Mouse (Mus musculus): Measurements from ENCODE around the gene Nomo1. TPM values are rescaled to one million over a fixed set of nuclear protein-coding genes. Genes with fewer than 3 reads are reported as not detected.

Nomo1 gene
- polyA plus RNA-seq, 1 experiment = 34.0 TPM

DNA sequence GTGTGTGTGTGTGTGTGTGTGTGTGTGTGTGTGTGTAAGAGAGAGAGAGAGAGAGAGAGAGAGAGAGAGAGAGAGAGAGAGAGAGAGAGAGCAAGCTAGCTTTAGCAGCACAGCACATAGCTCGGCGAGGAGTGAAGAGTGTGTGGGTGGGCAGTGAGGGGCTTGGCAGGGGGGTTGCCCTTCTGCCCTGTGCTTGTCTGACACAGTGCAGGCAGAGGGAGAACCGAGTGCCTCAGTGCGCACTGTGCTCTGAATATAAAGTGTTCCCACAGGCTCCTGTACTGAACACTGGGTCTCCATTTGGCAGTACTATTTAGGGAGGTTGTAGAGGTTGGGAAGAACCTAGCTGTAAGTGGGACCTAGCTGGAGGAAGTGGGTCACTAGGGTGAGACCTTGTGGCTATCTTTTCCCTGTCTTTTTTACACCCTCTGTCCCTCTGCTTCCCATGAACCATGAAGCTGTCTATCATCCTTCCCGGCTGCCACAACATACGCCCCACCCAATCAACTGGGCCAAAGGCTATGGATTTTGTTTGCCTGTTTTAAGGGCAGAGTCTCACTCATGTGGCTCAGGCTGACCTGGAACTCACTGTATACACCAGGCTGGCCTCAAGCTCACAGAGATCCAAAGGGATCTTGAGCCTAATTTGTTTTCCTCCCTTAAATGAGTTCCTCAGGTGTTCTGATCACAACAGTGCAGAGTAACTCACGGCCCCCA is 96.1 kb downstream of the Nomo1 start:
- no peak for DNase-seq
- Histone ChIP-seq H3K4me1 (ENCODE audit: control insufficient read depth, insufficient read depth, low read length) (no peaks in the 10 kb centered on the region), H3K4me3 (replicated peaks; ENCODE audit: extremely low read depth, low read depth, low read length) (no peak overlapping the region)
- WGBS = 53% methylated on average over 7 of the region's 7 CpGs
- TF ChIP-seq CTCF (IDR thresholded peaks at IDR 0.05; ENCODE audit: insufficient read depth, low read length) = no peak
- no peak for TF ChIP-seq POLR2A (IDR thresholded peaks at IDR 0.05; ENCODE audit: borderline replicate concordance, extremely low read depth, low read depth, low read length)

DNA sequence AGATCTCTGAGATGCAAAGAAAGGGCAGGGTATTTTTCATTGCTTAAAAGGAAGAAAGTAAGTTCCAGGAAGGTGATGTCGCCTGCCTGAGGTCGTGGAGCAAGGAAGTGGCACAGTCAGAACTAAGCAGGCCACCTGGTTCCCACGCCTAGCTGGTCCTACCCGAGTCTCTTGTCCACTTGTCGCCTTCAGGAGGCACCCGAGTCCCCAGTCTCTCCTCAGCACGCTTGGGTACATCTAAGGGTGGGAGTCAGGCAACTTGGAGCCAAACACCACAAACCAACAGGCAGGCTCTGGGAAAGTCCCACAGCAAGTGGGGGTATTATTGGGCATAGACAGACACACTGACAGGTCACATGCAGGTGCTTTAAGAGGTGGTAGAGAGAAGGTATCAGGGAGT is 97.2 kb downstream of the Nomo1 start:
- DNase-seq = no peak
- whole genome bisulfite sequencing = 32% methylated on average over 7 of the region's 7 CpGs
- Histone ChIP-seq H3K4me1 (ENCODE audit: control insufficient read depth, insufficient read depth, low read length) (no peaks in the 10 kb centered on the region), H3K4me3 (replicated peaks; ENCODE audit: extremely low read depth, low read depth, low read length) (no peak overlapping the region)
- TF ChIP-seq CTCF (IDR thresholded peaks at IDR 0.05; ENCODE audit: insufficient read depth, low read length) (no peak), POLR2A (IDR thresholded peaks at IDR 0.05; ENCODE audit: borderline replicate concordance, extremely low read depth, low read depth, low read length) (no peak)

DNA sequence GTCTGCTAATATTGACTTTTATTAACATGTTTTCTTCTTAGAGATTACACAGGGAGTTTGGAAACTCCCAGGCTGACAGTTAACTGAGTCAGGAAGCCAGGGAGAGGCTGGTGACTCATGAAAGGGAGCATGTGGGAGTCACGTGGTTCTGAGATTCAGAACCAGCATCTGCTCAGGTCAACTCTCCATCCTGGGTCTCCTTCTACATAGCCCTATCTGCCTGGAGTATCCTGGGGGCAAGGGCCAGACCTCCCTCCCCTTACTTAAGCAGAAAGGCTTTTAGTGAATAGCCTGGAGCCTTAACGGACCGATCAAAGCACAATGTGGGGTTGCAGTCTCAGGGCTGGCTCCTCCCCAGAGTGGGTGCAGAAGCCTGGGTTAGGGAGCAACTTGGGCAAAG is 97.8 kb downstream of the Nomo1 start:
- 36% methylated on average over 3 of the region's 3 CpGs for WGBS
- no peak overlapping the region for H3K4me3 ChIP-seq (replicated peaks; ENCODE audit: extremely low read depth, low read depth, low read length)
- TF ChIP-seq CTCF (IDR thresholded peaks at IDR 0.05; ENCODE audit: insufficient read depth, low read length) (no peak), POLR2A (IDR thresholded peaks at IDR 0.05; ENCODE audit: borderline replicate concordance, extremely low read depth, low read depth, low read length) (no peak)
- no peak for DNase-seq
- no peaks in the 10 kb centered on the region for H3K4me1 ChIP-seq (ENCODE audit: control insufficient read depth, insufficient read depth, low read length)

DNA sequence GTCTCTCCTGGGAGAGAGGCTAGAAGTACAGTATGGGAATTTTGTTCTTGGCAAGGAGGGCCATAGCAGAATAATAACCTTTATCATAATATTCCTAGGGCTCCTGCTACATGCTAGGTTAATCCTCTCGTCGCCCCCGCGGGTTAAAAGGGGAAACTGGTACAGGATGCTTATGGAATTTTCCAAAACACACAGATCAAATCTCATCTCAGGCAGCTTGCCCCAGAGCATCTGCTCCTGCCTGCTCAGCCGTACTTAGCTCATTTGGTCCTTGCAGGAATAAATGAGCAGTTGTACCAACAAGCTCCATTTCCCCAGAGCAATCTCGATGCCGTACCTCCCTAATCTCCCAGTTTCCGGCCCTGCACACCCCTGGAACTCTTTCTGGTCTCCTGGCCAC is 98.3 kb downstream of the Nomo1 start:
- 65% methylated on average over 8 of the region's 8 CpGs for WGBS
- Histone ChIP-seq H3K4me3 (replicated peaks; ENCODE audit: extremely low read depth, low read depth, low read length) (no peak overlapping the region), H3K4me1 (ENCODE audit: control insufficient read depth, insufficient read depth, low read length) (no peaks in the 10 kb centered on the region)
- TF ChIP-seq CTCF (IDR thresholded peaks at IDR 0.05; ENCODE audit: insufficient read depth, low read length) (no peak), POLR2A (IDR thresholded peaks at IDR 0.05; ENCODE audit: borderline replicate concordance, extremely low read depth, low read depth, low read length) (no peak)
- DNase-seq = no peak

DNA sequence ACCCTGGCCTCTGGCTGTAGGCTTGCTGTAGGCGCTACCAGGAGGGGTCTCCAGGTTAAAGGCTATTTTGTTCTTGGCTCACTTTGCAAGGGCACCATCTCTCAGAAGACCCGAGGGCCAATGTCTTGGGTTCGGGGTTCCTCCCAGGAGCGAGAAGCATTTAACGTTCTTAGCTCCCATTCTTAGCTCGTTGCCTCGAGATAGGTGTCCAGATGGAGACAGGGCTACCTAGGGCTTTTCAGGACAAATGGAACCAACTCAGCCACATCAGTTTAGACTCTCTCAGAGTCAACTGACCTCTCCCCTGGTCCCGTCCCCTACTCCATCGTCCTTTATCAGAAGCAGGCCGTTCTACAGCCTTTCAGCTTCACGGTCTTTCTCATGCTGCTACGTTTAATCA is 98.7 kb downstream of the Nomo1 start:
- no peak for TF ChIP-seq POLR2A (IDR thresholded peaks at IDR 0.05; ENCODE audit: borderline replicate concordance, extremely low read depth, low read depth, low read length)
- no peak for TF ChIP-seq CTCF (IDR thresholded peaks at IDR 0.05; ENCODE audit: insufficient read depth, low read length)
- no peak overlapping the region for H3K4me3 ChIP-seq (replicated peaks; ENCODE audit: extremely low read depth, low read depth, low read length)
- DNase-seq = no peak
- no peaks in the 10 kb centered on the region for H3K4me1 ChIP-seq (ENCODE audit: control insufficient read depth, insufficient read depth, low read length)
- WGBS = 79% methylated on average over 12 of the region's 12 CpGs

Other genes with a start within 250 kb of the Nomo1 start
- gene Lmtk3, start 250.0 kb upstream of the Nomo1 start, polyA plus RNA-seq (2012; rRNA removed) = 0.70 and 1.5 TPM in 2 replicates
- 5.5 and 19.3 TPM in 2 replicates for gene Sult2b1, start 249.0 kb upstream of the Nomo1 start, polyA plus RNA-seq (2012; rRNA removed)
- 42.6 and 57.7 TPM in 2 replicates for gene Cyth2, start 219.1 kb upstream of the Nomo1 start, polyA plus RNA-seq (2012; rRNA removed)
- 0.43 and 0.49 TPM in 2 replicates for gene Kcnj14, start 208.9 kb upstream of the Nomo1 start, polyA plus RNA-seq (2012; rRNA removed)
- gene Grwd1, start 202.8 kb upstream of the Nomo1 start, polyA plus RNA-seq (2012; rRNA removed) = 7.9 and 11.8 TPM in 2 replicates
- 178 and 208 TPM in 2 replicates for gene Kdelr1, start 160.9 kb upstream of the Nomo1 start, polyA plus RNA-seq (2012; rRNA removed)
- gene Grin2d, start 155.3 kb upstream of the Nomo1 start, polyA plus RNA-seq (2012; rRNA removed) = 2.5 and 3.5 TPM in 2 replicates
- gene Syngr4, start 137.0 kb upstream of the Nomo1 start, polyA plus RNA-seq (2012; rRNA removed) = not detected in 2 replicates
- gene Tmem143, start 136.8 kb upstream of the Nomo1 start, polyA plus RNA-seq (2012; rRNA removed) = 35.5 and 41.9 TPM in 2 replicates
- gene Emp3, start 112.3 kb upstream of the Nomo1 start, polyA plus RNA-seq (2012; rRNA removed) = 210 and 228 TPM in 2 replicates
- 10.3 and 12.3 TPM in 2 replicates for gene Ccdc114, start 109.6 kb upstream of the Nomo1 start, polyA plus RNA-seq (2012; rRNA removed)
- 1.5 TPM in 2 replicates for gene Abcc6, start 3.4 kb upstream of the Nomo1 start, polyA plus RNA-seq (2012; rRNA removed)
- 4.9 and 5.3 TPM in 2 replicates for gene Kcnj11, start 67.1 kb downstream of the Nomo1 start, polyA plus RNA-seq (2012; rRNA removed)
- gene Abcc8, start 146.3 kb downstream of the Nomo1 start, polyA plus RNA-seq (2012; rRNA removed) = 1.2 and 2.0 TPM in 2 replicates
- 0.36 TPM in 1 of 2 replicates, not detected in the other for gene Ush1c, start 204.8 kb downstream of the Nomo1 start, polyA plus RNA-seq (2012; rRNA removed)
- not detected in 2 replicates for gene Otog, start 207.3 kb downstream of the Nomo1 start, polyA plus RNA-seq (2012; rRNA removed)